Mouse (Mus musculus): Measurements from ENCODE around the gene Spib. TPM values are rescaled to one million over a fixed set of nuclear protein-coding genes. Genes with fewer than 3 reads are reported as not detected.

The Spib gene
- total RNA-seq (2021): under 1 TPM in 1 of 2 experiments, not detected in 1; 0.20 TPM
- long read RNA-seq, experiment 1: 0 reads
- long read RNA-seq, experiment 2: 0 reads

- H3K27ac ChIP-seq: no peak within 1 kb of the TSS
- no peak for DNase-seq (ENCODE audit: extremely low spot score in 1 of 2, low spot score in 2 of 2)
- TF ChIP-seq CTCF (IDR thresholded peaks at IDR 0.05): no peak
- H3K4me3 ChIP-seq: no peak within 1 kb of the TSS
- intact Hi-C loops (cut with DNase I): no loop called here
These were observed at the start of gene Spib for GRCm38 (mm10) chr7:44531946-44532732. Gene Spib, minus strand, starts transcription at chr7:44532071.

GRCm38 (mm10) chr7:44581637-44582036 lies 49.8 kb upstream of the Spib start:
- Histone ChIP-seq H3K4me3 (no peak overlapping the region), H3K27ac (no peak overlapping the region)
- intact Hi-C loops (cut with DNase I): no loop called here
- TF ChIP-seq CTCF (IDR thresholded peaks at IDR 0.05): no peak
- DNase-seq (ENCODE audit: extremely low spot score in 1 of 2, low spot score in 2 of 2): no peak

- intact Hi-C loops (cut with DNase I): no loop called here
These were observed 44.5 kb upstream of the Spib start for GRCm38 (mm10) chr7:44576333-44576844.

GRCm38 (mm10) chr7:44572956-44573484 lies 41.1 kb upstream of the Spib start:
- intact Hi-C loops (cut with DNase I): no loop called here
- Histone ChIP-seq H3K4me3 (no peak overlapping the region), H3K27ac (no peak overlapping the region)
- no peak for TF ChIP-seq CTCF (IDR thresholded peaks at IDR 0.05)
- no peak for DNase-seq (ENCODE audit: extremely low spot score in 1 of 2, low spot score in 2 of 2)

More at GRCm38 (mm10) chr7:44576333-44576844, 44.5 kb upstream of the Spib start:
- Histone ChIP-seq H3K4me3 (no peak overlapping the region), H3K27ac (no peak overlapping the region)
- no peak for TF ChIP-seq CTCF (IDR thresholded peaks at IDR 0.05)
- no peak for DNase-seq (ENCODE audit: extremely low spot score in 1 of 2, low spot score in 2 of 2)

- intact Hi-C loops (cut with DNase I): no loop called here
- no peak within 1 kb of the TSS for H3K4me3 ChIP-seq
- no peak for TF ChIP-seq CTCF (IDR thresholded peaks at IDR 0.05)
- H3K27ac ChIP-seq: no peak within 1 kb of the TSS
- DNase-seq (ENCODE audit: extremely low spot score in 1 of 2, low spot score in 2 of 2): no peak
These were observed 40.4 kb upstream of the Spib start, which contains the start of gene Napsa for GRCm38 (mm10) chr7:44572213-44572701. Gene Napsa, plus strand, starts transcription at chr7:44572380.

GRCm38 (mm10) chr7:44571811-44572210 lies 39.9 kb upstream of the Spib start:
- intact Hi-C loops (cut with DNase I): no loop called here
- Histone ChIP-seq H3K27ac (no peak overlapping the region), H3K4me3 (no peak overlapping the region)
- no peak for TF ChIP-seq CTCF (IDR thresholded peaks at IDR 0.05)
- no peak for DNase-seq (ENCODE audit: extremely low spot score in 1 of 2, low spot score in 2 of 2)

GRCm38 (mm10) chr7:44570989-44571388 lies 39.1 kb upstream of the Spib start:
- no peak for TF ChIP-seq CTCF (IDR thresholded peaks at IDR 0.05)
- H3K27ac ChIP-seq: no peak overlapping the region
- intact Hi-C loops (cut with DNase I): no loop called here
- no peak for DNase-seq (ENCODE audit: extremely low spot score in 1 of 2, low spot score in 2 of 2)
- no peak overlapping the region for H3K4me3 ChIP-seq

GRCm38 (mm10) chr7:44568803-44569202 lies 36.9 kb upstream of the Spib start:
- H3K27ac ChIP-seq: no peak overlapping the region
- DNase-seq (ENCODE audit: extremely low spot score in 1 of 2, low spot score in 2 of 2): no peak
- intact Hi-C loops (cut with DNase I): no loop called here
- no peak overlapping the region for H3K4me3 ChIP-seq
- no peak for TF ChIP-seq CTCF (IDR thresholded peaks at IDR 0.05)

GRCm38 (mm10) chr7:44565414-44565813 lies 33.5 kb upstream of the Spib start:
- Histone ChIP-seq H3K27ac (no peak overlapping the region), H3K4me3 (no peak overlapping the region)
- intact Hi-C loops (cut with DNase I): no loop called here
- no peak for TF ChIP-seq CTCF (IDR thresholded peaks at IDR 0.05)
- no peak for DNase-seq (ENCODE audit: extremely low spot score in 1 of 2, low spot score in 2 of 2)

- TF ChIP-seq CTCF (IDR thresholded peaks at IDR 0.05): no peak
- intact Hi-C loops (cut with DNase I): loop anchor here (5.0 kb wide), 1 partner anchor 83 kb away; no protein-coding TSS in a partner anchor
- no peak for DNase-seq (ENCODE audit: extremely low spot score in 1 of 2, low spot score in 2 of 2)
These were observed 32.6 kb upstream of the Spib start for GRCm38 (mm10) chr7:44564486-44564885.

GRCm38 (mm10) chr7:44563284-44563683 lies 31.4 kb upstream of the Spib start:
- DNase-seq (ENCODE audit: extremely low spot score in 1 of 2, low spot score in 2 of 2): no peak
- no peak for TF ChIP-seq CTCF (IDR thresholded peaks at IDR 0.05)
- intact Hi-C loops (cut with DNase I): loop anchor here (5.0 kb wide), 1 partner anchor 84 kb away; no protein-coding TSS in a partner anchor
- Histone ChIP-seq H3K27ac (no peak overlapping the region), H3K4me3 (no peak overlapping the region)

More at GRCm38 (mm10) chr7:44564486-44564885, 32.6 kb upstream of the Spib start:
- Histone ChIP-seq H3K4me3 (no peak overlapping the region), H3K27ac (no peak overlapping the region)
